Mouse (Mus musculus) midbrain, embryonic 15.5 days (tissue): ENCODE data around the gene Mertk. TPM values are rescaled to one million over a fixed set of nuclear protein-coding genes. Genes with fewer than 3 reads are reported as not detected.

Experiments used
- ATAC-seq: fragments of 200-750 bp; cut with Nextera tagmentation; replicated peaks from 2 replicates; pipeline ENCODE4 v1.8.0; 2017; ENCODE audit warnings: moderate TSS enrichment
- H3K27ac ChIP-seq: fragments of 300-500 bp; sonication (generic); 2 replicates; pipeline ENCODE4 v1.5.1; 2015; ENCODE audit warnings: mild to moderate bottlenecking, inconsistent platforms
- H3K27me3 ChIP-seq: fragments of 300-500 bp; sonication (generic); replicated peaks from 2 replicates; pipeline ENCODE4 v1.6.1; 2015; ENCODE audit warnings: inconsistent platforms
- H3K36me3 ChIP-seq: fragments of 300-500 bp; sonication (generic); replicated peaks from 2 replicates; pipeline ENCODE4 v1.6.1; 2015; ENCODE audit warnings: inconsistent platforms
- H3K4me1 ChIP-seq: fragments of 300-500 bp; sonication (generic); 2 replicates; pipeline ENCODE4 v1.6.1; 2015; ENCODE audit warnings: inconsistent platforms
- H3K4me2 ChIP-seq: fragments of 300-500 bp; sonication (generic); 2 replicates; pipeline ENCODE4 v1.6.1; 2015; ENCODE audit warnings: inconsistent platforms, mild to moderate bottlenecking, moderate library complexity
- H3K4me3 ChIP-seq: fragments of 300-500 bp; sonication (generic); 2 replicates; pipeline ENCODE4 v1.5.1; 2015; ENCODE audit warnings: mild to moderate bottlenecking, inconsistent platforms
- H3K9ac ChIP-seq: fragments of 300-500 bp; sonication (generic); 2 replicates; pipeline ENCODE4 v1.6.1; 2015; ENCODE audit warnings: mild to moderate bottlenecking, inconsistent platforms
- H3K9me3 ChIP-seq: fragments of 300-500 bp; sonication (generic); 2 replicates; pipeline ENCODE4 v1.6.1; 2016; ENCODE audit warnings: inconsistent platforms
- WGBS: fragments of 180-500 bp; shearing (Covaris S2); methylation state at CpG from one replicate; pipeline ENCODE4 v1.1.7; 2015; ENCODE audit warnings: mixed read lengths; 5-methylcytosine and 5-hydroxymethylcytosine counted together
- polyA plus RNA-seq: library from polyadenylated mRNA; unstranded; fragments of >200 nt; fragmentation: Nextera tagmentation; extraction: Ambion mirVana; gene quantifications from 2 replicates; pipeline ENCODE4 v1.2.1, GENCODE M21; 2015

The Mertk gene
- polyA plus RNA-seq, 1 experiment from 2014 or later, result 1.5 TPM

DNA sequence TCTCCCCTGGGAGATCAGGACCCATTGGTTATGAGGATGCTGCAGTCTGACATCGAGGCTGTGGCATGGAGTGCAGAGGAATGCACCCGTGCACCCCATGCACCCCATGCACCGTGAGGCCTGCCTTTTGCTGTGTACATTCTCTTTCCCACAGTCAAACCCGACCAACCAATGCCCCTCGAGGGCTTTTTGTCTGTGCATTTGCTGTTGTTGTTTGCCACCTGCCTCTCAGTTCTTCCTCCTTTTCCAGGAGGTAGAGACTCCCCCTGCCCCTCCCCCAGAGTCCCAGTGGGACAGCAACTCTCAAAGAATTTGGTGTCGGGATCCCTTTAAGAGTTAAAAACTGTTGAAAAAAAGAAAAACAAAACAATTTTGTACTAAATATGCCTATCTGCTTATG is 49.4 kb downstream of the Mertk start:
- no peaks in the 10 kb centered on the region for H3K9me3 ChIP-seq
- no peaks in the 10 kb centered on the region for H3K36me3 ChIP-seq
- no peak for ATAC-seq
- H3K4me2 ChIP-seq, result no peak overlapping the region
- no peaks in the 10 kb centered on the region for H3K27me3 ChIP-seq
- WGBS, result 75% methylated on average over 6 of the region's 6 CpGs
- H3K27ac ChIP-seq, result no peak overlapping the region
- H3K9ac ChIP-seq, result no peak overlapping the region
- no peaks in the 10 kb centered on the region for H3K4me1 ChIP-seq
- no peak overlapping the region for H3K4me3 ChIP-seq

DNA sequence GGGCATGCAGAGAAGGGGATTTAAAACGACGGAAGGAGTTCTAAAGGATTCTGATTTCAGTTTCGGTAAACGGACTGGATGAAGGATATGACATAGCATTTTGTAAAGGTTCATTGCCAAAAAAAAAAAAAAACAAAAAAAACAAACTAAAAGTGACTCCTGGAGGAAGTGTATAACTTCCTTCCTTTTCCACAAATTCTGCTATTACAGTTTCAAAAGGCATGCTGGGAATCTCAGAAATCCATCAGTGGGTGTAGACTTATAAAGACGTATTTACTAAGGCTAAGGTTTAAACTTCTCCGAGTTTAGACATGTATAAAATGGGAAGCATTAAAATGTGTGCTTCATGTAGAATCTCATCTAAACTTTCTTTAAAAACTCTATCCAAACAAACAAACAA is 52.3 kb downstream of the Mertk start:
- Histone ChIP-seq H3K27me3 (no peaks in the 10 kb centered on the region), H3K9ac (no peak overlapping the region), H3K4me1 (no peaks in the 10 kb centered on the region), H3K4me2 (no peak overlapping the region), H3K36me3 (no peaks in the 10 kb centered on the region), H3K9me3 (no peaks in the 10 kb centered on the region), H3K4me3 (no peak overlapping the region), H3K27ac (no peak overlapping the region)
- WGBS, result 89% methylated on average over 6 of the region's 6 CpGs
- no peak for ATAC-seq

DNA sequence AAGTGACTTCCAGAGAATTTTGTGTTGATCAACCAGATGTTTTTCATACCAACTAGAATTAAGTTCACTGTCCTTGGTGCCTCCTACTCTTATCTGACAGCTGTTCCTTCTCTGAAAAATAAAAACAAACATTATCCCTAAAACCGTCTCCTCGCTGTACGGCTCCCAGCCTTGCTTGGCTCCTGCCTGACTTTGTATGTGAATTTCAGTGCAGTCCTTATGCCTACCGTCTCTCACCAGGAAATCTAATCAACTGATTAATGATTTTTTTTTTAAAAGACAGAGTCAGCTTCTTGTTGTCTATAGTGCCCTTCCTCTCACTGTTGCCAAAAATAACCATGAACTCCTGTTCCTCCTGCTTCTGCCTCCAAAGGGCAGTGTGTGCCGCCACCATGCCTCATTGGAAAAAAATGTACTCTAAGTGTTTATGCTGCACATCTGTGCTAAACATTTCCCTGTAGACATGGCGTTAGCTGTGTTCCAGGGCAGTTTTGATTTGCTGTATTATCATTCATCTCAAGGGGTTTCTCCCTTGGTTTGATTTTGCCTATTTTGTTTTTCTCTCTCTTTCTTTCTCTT is 54.6 kb downstream of the Mertk start:
- Histone ChIP-seq H3K27ac (no peak overlapping the region), H3K27me3 (no peaks in the 10 kb centered on the region), H3K4me2 (no peak overlapping the region), H3K4me3 (no peak overlapping the region), H3K36me3 (no peaks in the 10 kb centered on the region), H3K9ac (no peak overlapping the region), H3K4me1 (no peaks in the 10 kb centered on the region), H3K9me3 (no peaks in the 10 kb centered on the region)
- no peak for ATAC-seq
- WGBS, result 78% methylated on average over 6 of the region's 6 CpGs

DNA sequence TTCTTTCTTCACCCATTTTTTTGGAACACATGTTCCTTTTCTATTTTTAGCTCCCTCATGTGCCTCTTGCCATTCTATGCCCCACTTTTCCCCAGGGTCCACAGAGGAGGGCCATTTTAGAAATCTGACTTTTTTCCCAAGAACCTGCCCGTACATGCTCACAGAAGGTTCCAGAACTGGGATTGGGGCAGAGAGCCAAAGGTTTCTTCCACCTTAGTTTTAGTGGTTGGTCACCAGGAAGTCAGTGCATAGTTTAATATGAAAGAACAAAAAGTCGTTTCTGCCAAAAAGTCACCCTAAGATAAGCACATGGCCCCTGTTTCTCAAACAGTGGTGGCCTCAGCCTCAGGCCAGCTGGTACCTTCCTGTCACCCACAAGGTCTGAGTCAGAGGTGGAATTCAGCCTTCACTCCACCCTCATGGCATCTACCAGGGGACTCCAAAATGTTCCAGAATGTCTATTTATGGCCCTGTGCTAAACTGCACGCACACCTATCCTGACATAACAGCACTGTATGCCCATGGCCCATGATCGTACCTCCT is 56.5 kb downstream of the Mertk start:
- Histone ChIP-seq H3K4me1 (peaks cover 4% of the 10 kb centered on the region; the same call in 1 of the 2 replicates), H3K27ac (no peak overlapping the region), H3K4me2 (no peak overlapping the region), H3K9ac (no peak overlapping the region), H3K27me3 (no peaks in the 10 kb centered on the region), H3K9me3 (no peaks in the 10 kb centered on the region), H3K36me3 (no peaks in the 10 kb centered on the region), H3K4me3 (no peak overlapping the region)
- ATAC-seq, result no peak
- 94% methylated on average over 4 of the region's 4 CpGs for WGBS

DNA sequence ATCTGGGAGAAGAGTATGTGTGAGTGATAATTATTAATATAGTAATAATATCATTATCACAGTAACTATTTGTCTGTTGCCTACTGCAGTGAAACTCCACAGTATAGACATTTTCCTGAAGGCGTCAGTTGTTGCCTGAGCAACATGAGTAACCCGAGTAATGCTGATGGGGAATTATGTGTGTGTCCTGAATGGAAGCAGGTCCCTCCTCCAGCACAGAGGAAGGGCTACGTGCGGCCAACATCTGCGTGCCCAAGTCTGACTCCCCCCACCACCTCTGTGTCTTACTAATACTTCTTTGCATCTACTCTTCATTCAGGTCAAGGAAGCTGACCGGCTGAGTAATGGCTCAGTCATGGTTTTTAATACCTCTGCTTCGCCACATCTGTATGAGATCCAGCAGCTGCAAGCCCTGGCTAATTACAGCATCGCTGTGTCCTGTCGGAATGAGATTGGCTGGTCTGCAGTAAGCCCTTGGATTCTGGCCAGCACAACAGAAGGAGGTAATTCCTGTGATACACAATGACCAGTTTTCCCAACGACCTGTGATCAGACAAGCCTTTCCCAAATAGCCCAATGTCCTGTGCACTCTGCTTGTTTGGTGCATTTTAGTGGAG is 60.1 kb downstream of the Mertk start:
- 36% methylated on average over 10 of the region's 10 CpGs for WGBS
- Histone ChIP-seq H3K4me3 (no peak overlapping the region), H3K27ac (no peak overlapping the region)

DNA sequence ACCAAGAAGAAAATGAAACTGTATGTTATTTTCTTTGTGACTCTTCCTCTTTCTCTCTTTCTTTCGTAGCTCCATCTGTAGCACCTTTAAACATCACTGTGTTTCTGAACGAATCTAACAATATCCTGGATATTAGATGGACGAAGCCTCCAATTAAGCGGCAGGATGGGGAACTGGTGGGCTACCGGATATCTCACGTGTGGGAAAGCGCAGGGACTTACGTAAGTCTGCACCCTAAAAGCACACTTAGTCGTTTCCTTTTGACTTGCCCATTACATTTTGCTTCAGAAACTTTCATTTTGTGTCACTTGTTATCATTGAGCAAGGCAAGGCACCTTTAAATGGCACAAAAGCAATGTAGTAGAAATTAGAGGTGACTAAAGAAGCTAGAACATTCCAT is 63.3 kb downstream of the Mertk start:
- Histone ChIP-seq H3K36me3 (no peaks in the 10 kb centered on the region), H3K4me2 (no peak overlapping the region), H3K9me3 (no peaks in the 10 kb centered on the region), H3K9ac (no peak overlapping the region), H3K4me1 (peaks cover 4% of the 10 kb centered on the region; the same call in 1 of the 2 replicates), H3K27me3 (no peaks in the 10 kb centered on the region), H3K27ac (no peak overlapping the region), H3K4me3 (no peak overlapping the region)
- WGBS, result 96% methylated on average over 9 of the region's 9 CpGs
- no peak for ATAC-seq

More for the DNA sequence above, 60.1 kb downstream of the Mertk start:
- Histone ChIP-seq H3K9me3 (no peaks in the 10 kb centered on the region), H3K4me1 (peaks cover 4% of the 10 kb centered on the region; the same call in 1 of the 2 replicates), H3K27me3 (no peaks in the 10 kb centered on the region), H3K36me3 (no peaks in the 10 kb centered on the region), H3K4me2 (peak overlapping the region; percentile 24), H3K9ac (no peak overlapping the region)
- ATAC-seq, result 0 out of 2 replicates have a peak, but pooled peaks have one; percentile 45

DNA sequence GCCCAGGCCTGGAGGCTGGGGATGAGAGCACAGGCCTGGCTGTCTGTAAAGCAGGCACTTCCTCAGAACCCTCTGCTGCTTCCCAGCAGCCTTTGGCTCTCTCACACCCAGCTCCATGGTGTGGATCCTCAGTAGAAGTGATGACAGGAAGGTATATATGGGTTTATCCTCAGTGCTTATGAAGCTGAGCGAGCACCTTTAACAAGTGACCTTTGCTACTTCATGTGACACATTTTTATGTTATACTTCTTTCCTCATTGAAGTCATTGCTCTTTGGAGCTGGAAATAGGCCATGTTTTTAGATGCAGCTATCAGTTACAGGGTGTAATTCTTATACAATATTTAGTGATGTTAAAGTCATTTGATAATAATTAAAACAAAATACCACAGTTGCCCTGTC is 67.0 kb downstream of the Mertk start:
- H3K4me1 ChIP-seq, result no peaks in the 10 kb centered on the region
- H3K4me3 ChIP-seq, result no peak overlapping the region
- H3K9ac ChIP-seq, result no peak overlapping the region
- WGBS, result 96% methylated on average over 1 of the region's 1 CpGs
- no peaks in the 10 kb centered on the region for H3K9me3 ChIP-seq
- H3K36me3 ChIP-seq, result no peaks in the 10 kb centered on the region
- no peaks in the 10 kb centered on the region for H3K27me3 ChIP-seq
- no peak overlapping the region for H3K27ac ChIP-seq
- no peak for ATAC-seq
- no peak overlapping the region for H3K4me2 ChIP-seq

DNA sequence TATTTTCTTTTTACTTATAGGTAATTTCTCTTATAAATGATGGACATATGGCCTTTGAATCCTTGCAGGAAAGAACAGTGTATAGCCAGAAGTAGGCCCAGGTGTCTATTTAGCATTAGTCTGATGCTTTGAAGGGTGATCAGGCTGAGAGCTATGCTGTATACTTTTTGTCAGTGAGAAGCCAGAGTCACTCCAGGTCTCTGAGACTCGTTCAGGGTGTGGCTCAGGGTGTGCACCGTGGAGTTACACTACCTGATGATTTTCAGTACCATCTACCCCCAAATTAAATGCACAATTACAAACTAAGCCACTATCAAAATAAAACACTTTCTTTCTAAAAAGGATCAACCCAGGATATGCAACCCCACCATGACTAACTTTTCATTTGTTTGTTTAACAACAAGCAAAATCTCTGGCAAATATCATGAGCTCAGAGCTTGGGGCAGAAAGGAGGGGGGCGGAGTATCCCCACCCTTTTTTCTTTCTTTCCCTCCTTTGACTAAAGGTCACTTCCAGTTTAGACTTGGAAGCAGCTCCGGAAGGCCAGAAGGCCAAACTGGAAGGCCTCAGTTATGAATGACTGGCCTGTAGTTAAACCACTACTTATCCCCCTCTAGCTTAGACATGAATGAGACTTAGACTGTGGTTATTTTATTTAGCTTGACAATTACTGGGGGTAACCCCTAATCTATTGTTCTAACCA is 69.9 kb downstream of the Mertk start:
- ATAC-seq, result no peak
- Histone ChIP-seq H3K27ac (no peak overlapping the region), H3K9me3 (no peaks in the 10 kb centered on the region), H3K9ac (no peak overlapping the region), H3K4me3 (no peak overlapping the region), H3K4me2 (no peak overlapping the region), H3K27me3 (no peaks in the 10 kb centered on the region), H3K4me1 (no peaks in the 10 kb centered on the region), H3K36me3 (no peaks in the 10 kb centered on the region)
- 75% methylated on average over 4 of the region's 4 CpGs for WGBS

DNA sequence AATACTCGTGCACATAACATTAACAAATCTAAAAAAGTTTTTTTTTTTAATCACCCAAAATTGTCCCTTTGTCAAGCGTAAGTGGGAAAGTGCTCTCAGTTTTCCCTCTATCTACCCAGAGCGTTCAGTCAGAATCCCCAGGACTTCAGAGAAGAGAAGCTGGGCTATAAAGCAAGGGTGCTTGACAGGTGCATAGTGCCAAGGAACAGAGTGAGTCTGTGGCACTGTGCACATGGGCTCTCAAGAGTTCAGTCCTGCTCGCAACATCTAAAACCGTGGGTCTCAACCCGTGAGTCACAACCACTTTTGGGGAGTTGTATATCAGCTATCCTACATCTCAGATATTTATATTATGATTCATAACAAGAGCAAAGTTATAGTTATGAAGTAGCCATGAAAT is 71.8 kb downstream of the Mertk start:
- 90% methylated on average over 6 of the region's 6 CpGs for WGBS
- H3K9ac ChIP-seq, result no peak overlapping the region
- no peak for ATAC-seq

DNA sequence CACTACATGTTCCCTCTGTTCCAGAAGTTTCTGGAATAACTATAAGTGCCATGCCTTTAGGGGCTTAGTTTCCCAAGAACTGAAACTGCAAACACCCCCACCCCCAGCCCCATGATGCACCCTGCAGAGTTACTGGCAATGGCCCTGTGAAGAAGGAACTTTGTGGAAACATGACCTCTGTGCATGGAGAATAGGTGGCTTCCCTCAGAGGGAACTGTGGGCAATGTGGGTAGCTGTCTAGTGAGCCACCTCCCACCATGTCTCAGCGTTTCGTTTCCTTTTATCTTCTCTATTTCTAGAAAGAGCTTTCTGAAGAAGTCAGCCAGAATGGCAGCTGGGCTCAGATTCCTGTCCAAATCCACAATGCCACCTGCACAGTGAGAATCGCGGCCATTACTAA is 72.3 kb downstream of the Mertk start:
- no peaks in the 10 kb centered on the region for H3K36me3 ChIP-seq

More for the DNA sequence above, 71.8 kb downstream of the Mertk start:
- no peaks in the 10 kb centered on the region for H3K4me1 ChIP-seq
- H3K27me3 ChIP-seq, result no peaks in the 10 kb centered on the region
- H3K27ac ChIP-seq, result no peak overlapping the region
- no peak overlapping the region for H3K4me2 ChIP-seq
- no peaks in the 10 kb centered on the region for H3K9me3 ChIP-seq
- H3K36me3 ChIP-seq, result no peaks in the 10 kb centered on the region
- no peak overlapping the region for H3K4me3 ChIP-seq

DNA sequence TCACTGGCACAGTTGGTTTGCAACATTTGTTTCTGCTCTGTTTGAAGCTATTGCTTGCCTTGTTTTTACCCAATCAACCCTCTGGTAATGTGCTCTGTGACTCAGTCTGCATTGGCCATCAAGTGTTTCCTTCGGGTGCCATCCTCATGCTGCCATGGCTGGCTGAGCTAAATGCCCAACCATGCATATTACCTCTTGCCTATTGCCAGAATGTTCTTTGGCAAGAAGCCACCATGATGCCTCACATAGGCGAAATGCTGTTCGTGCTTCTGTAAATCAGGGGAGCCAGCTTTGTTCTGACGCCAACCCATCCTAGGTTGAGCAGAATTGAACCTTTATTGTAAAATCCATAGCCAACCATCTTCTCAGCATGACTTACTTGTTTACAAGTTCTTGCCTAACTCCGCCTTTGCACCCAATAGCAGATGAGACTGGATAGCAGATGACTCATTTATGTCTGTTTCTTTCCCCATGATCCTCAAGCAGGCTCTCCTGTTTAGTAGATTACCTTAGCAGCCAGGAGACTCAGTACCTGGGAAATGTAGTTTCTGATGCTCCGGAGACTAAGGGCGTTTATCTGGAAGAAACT is 73.1 kb downstream of the Mertk start:
- Histone ChIP-seq H3K9ac (no peak overlapping the region), H3K9me3 (no peaks in the 10 kb centered on the region), H3K4me3 (no peak overlapping the region), H3K27me3 (no peaks in the 10 kb centered on the region), H3K36me3 (no peaks in the 10 kb centered on the region), H3K4me1 (no peaks in the 10 kb centered on the region), H3K27ac (no peak overlapping the region), H3K4me2 (no peak overlapping the region)
- WGBS, result 91% methylated on average over 7 of the region's 7 CpGs
- no peak for ATAC-seq

More for the DNA sequence above, 72.3 kb downstream of the Mertk start:
- Histone ChIP-seq H3K4me2 (no peak overlapping the region), H3K4me3 (no peak overlapping the region), H3K4me1 (no peaks in the 10 kb centered on the region), H3K9me3 (no peaks in the 10 kb centered on the region), H3K9ac (no peak overlapping the region), H3K27me3 (no peaks in the 10 kb centered on the region), H3K27ac (no peak overlapping the region)
- 93% methylated on average over 4 of the region's 4 CpGs for WGBS
- no peak for ATAC-seq

DNA sequence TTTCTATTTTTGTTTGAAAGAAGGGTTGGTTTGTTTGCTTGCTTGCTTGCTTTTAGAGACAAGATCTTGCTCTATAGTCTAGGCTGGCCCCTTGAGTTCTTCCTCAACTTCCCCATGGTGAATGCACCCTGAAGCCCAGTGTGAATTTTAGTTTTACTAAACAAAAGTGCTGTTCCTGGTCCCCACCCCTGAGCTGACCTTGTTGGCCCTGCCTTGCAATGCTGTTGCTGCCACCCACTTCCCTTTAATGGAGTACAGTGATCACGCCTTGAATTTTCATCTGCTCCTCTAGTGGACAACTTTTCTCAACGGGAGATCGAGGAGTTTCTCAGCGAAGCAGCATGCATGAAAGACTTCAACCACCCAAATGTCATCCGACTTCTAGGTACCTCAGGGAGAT is 83.5 kb downstream of the Mertk start:
- H3K4me3 ChIP-seq, result no peak overlapping the region
- no peak overlapping the region for H3K4me2 ChIP-seq
- ATAC-seq, result no peak
- no peaks in the 10 kb centered on the region for H3K4me1 ChIP-seq
- no peak overlapping the region for H3K27ac ChIP-seq
- H3K9ac ChIP-seq, result no peak overlapping the region
- H3K27me3 ChIP-seq, result no peaks in the 10 kb centered on the region
- 90% methylated on average over 5 of the region's 5 CpGs for WGBS
- no peaks in the 10 kb centered on the region for H3K36me3 ChIP-seq
- no peaks in the 10 kb centered on the region for H3K9me3 ChIP-seq
